Mouse (Mus musculus) CD4-positive naive resting alpha-beta T cell, adult 57 days (primary cell): Measurements from ENCODE around the gene Dzip3. TPM values are rescaled to one million over a fixed set of nuclear protein-coding genes. Genes with fewer than 3 reads are reported as not detected.

Source experiments
- total RNA-seq: library from RNA; stranded (reverse); gene quantifications from one replicate; pipeline ENCODE4 v1.2.4, GENCODE M21; 2023

Gene Dzip3
- total RNA-seq, result 7.3 TPM

DNA sequence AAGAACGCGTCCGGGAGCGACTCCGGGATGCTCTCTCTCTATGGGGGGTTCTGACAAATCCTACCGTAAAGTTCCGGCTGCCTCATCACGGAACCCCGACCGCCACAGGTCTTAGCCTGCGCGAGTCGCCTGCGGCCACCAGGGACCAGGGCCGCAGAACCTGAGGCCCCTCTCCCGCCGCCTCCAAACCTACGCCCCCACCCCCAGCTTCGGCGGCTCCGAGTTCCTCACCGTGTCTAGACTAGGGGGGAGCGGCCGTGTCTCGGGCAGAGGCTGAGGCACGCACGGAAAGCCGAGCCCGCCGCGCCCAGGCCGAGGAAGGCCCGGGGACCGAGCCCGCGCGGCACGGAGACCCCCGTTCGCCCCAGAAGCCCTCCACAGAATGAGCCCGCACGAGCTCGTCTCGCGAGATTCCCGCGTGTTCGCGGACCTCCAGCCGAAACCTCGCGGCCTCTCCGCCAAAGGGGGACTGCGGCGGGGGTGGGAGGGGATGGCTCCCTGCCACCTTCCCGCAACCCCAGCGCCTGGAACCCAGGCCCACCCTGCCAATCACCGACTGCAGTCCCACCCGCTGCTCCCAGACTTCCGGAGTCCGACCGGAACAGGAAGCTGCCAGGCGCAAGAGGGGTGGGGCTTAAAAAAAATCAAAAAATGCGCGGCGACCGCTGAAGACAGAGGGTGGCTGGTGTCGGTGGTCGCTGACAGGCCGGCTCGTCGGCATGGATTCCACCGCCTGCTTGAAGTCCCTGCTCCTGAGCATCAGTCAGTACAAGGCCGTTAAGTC, at the start of gene Dzip3, which contains the start of gene Cip2a:
Gene Dzip3 (minus strand): TSS at position 607 of the 784 bp plus-strand sequence.
Gene Cip2a (plus strand): TSS at position 627 of the 784 bp plus-strand sequence.

Other genes starting within 250 kb of the Dzip3 start
- 125 TPM for gene Trat1, start 222.1 kb downstream of the Dzip3 start, total RNA-seq
- not detected for gene Retnlb, start 177.3 kb downstream of the Dzip3 start, total RNA-seq
- not detected for gene Retnla, start 151.6 kb downstream of the Dzip3 start, total RNA-seq
- gene Retnlg, start 121.5 kb downstream of the Dzip3 start, total RNA-seq, result 6.9 TPM
- gene Cip2a, start within 50 bp of the Dzip3 start, total RNA-seq, result 6.8 TPM
- not detected for gene Myh15, start 63.3 kb upstream of the Dzip3 start, total RNA-seq